Mouse (Mus musculus): ENCODE data around the gene Prkch.
A peak's percentile ranks its signal among the peaks of the same experiment; 100 is the strongest.

Prkch gene

DNA sequence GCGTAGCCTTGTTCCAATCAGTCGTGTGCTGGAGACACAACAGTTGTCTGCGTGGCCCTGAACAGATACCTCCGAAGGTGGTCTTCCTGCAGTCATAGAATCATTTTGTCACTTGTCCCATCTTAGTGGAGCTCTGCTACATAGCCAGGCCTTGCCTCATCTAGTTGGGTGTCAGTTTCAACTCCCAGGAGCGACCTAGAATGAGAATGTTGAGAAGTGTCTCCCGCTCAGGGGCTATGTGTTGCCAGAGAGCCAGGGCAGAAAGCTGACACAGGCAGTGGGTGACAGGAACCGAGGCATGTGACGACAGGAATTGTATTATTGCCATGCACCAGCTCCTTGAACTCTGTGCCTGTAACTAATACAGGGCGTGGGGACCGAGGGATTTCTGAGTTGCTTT is 133.4 kb downstream of the Prkch start:
- DNase-seq = no peak

DNA sequence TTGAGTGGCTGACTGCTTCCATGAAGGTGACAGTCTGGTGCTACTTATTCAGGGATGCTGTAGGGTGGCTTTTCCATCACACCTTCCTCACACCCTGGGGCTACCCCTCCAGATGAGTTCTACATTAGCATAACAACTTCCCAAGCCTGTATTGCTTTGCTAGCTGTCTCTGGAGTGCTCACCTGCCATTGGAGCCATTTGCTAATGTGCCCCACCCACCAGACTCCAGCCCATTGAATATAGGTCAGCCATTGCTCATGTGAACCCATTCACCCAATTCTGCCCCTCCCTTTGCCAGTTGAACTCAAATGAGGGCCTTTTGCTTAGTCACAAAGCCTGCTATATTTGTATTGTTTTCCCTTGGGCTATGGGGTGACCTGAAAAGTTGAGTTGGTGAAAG is 135.2 kb downstream of the Prkch start:
- DNase-seq = no peak

DNA sequence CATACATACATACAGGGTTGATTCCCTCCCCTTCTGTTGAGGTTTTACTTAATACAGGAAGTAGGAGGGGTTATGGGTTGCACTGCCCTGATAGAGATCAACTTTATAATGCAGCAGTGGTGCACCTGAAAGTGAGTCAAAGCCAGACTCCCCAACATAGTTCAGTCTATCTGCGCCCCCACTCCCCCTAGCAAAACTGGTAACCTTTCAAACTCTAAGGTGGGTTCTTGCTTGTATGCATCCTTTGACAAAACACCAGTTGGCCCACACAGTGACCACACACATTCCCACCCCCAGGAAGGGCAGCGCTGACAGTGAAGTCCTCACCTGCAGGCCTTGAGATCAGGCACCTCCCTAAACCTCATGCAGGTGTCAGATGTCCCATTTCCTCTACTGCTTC is 135.9 kb downstream of the Prkch start:
- DNase-seq = no peak

DNA sequence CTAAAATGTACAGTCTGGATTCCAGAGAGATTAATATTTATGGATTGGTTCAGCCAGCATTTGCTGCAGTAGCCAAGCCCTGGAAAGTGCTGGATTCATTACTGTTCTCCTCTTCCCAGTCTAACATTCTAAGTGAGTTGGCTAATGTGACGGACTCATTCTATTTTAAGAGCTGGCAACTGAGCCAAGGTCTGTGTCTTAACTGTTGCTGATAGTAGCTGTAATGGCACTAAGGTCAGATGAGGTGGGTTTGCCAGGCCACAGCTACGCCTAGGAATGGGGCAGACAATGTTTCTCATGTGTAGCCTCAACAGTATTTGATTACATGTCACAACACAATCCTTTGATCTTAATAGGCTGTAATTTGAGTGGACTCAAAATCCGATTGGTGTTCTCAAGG is 137.5 kb downstream of the Prkch start:
- peak; percentile 94 for DNase-seq

DNA sequence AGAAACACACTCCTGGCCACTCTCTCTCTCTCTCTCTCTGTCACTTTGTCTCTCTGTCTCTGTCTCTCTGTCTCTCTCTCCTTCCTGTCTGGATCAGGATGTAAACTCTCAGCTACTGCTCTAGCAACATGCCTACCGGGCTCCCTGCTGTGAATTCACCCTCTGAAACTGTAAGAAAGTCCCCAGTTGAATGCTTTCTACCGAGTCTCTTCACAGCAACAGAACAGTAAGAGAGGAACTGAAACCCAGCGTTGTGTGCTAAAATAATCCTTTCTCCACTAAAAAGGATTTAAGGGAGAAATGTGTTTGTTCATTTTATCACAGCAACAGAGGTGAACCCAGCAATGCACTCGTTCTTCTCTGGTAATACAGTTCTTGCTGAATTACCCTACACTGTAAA is 138.5 kb downstream of the Prkch start:
- DNase-seq = no peak

DNA sequence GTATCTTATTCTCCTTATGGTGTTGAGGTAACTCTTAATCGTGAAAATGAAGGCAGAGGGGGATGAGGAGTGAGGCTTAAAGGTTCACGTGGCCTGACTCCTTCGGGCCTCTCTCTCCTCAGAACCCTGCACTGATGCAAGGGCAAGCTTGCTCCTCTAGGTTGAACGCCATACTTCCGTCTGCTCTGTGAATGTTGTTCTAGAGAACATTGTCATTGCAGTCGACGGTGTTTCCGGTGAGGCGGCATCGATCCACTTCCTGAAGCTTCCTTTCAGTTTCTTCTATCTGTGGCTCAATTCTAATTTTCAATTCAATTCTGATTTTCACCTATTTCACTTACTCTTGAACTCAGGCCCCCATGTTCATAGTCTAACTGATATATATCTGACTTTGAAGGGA is 139.3 kb downstream of the Prkch start:
- DNase-seq = no peak

DNA sequence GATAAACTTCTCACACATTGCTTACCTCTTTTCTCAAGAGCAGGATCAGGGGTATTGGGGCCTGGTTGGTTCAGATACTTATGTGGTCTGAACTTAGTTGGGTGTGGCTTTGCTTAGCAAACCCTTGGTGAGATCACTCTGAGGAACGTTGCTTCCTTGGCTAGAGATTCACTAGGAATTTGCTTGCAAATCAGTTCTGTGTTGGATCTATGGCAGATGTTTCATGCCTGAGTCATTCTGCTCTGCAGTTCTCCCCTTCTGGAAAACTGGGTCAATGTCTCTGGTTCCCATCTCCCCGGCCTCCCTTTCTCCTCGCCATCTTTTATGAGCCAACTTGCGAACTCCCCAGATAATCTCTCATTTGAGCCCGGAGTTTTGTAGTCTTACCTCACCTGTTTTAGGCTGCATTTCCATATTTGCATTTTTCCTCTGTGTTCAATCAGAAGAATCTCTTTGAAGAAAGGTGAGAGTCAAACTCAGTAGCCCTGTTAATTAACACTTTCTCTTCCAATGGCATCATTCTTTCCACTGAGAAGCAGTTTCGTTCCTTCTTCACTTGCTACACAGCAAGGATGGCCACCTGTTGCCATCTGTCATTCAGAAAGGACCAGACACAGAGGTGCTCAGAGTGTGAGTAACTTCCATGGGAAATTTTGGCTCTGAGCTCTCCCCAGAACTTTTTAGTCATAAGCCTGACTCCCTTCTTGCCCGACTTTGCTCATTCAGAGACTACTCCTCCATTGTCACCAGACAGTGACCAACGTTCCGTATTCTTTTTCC is 141.4 kb downstream of the Prkch start:
- no peak for DNase-seq

DNA sequence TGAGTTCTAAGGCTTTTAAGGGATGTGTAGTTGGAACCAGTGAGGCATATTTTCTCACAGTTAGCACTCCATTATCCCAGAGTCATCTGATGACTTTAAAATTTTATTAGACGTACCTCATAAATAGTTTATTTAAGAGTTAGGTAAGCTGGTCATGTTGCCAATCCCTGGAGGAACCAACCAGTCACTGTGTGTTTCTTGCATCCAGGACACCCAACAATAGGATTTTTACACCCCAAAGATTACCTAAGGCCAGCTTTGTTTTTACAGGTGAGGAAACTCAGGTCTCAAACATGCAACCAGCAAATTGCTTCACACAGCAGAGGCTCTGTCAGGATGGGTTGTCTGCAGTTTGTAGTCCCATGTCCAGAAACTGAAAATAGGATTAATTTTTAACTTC is 142.4 kb downstream of the Prkch start:
- no peak for DNase-seq

- DNase-seq = no peak
Measured at GRCm38 (mm10) chr12:73730603-73731002, 146.0 kb downstream of the Prkch start.

GRCm38 (mm10) chr12:73731093-73731492 is 146.5 kb downstream of the Prkch start:
- DNase-seq = no peak

GRCm38 (mm10) chr12:73731848-73732540 is 147.4 kb downstream of the Prkch start:
- DNase-seq = no peak

GRCm38 (mm10) chr12:73732862-73733261 is 148.3 kb downstream of the Prkch start:
- no peak for DNase-seq

DNA sequence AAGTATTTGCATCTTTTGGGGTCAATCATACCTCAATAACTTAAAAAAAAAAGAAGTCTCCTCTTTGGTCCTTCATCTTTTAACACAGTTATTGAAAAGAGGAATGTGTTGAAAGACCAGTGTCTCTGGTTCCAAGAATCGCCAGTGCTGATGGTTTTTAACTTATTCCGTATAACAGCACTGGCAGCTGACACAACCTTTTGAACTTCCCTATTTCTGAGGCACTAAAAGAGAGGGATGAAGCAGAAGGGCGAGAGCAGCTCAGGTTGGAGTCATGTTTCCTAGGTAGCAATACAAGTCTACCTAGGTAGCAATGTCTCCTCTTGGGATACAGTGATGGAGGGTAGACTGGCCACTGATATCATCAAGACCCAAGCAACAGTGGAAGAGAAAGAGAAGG is 152.3 kb downstream of the Prkch start:
- DNase-seq = no peak

DNA sequence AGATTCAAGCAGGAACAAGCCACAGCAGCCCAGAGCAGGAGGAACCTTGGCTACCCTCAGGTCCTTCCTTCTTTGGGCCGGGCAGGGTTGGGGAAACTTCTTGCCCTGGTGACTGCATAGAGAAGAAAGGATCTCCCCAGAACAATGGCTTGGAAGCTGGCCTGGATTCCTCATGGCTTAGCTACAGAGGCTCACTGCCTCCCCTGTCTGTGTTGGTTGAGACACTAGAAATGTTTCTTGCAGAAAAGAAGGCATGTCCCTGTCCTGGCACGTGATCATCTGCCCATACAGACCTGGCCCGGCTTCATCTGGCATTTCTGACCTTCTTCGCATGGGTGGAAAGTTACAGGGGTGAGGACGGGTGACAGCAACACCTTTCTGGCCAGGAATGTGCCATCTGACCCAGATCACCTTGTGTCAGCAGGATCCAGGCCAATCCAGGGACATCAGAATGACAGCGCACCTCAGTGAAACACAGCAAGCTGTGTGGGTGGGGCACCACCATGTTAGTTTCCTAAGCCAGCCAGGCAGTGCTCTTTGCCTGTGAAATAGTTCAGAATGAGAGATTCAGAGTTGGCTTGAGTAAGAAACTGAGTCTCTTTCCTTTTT is 155.1 kb downstream of the Prkch start:
- peak; percentile 94 for DNase-seq

- no peak for DNase-seq
Measured at GRCm38 (mm10) chr12:73742577-73742976, 158.0 kb downstream of the Prkch start.

GRCm38 (mm10) chr12:73743087-73743486 is 158.5 kb downstream of the Prkch start:
- DNase-seq = no peak

- DNase-seq = no peak
Measured at GRCm38 (mm10) chr12:73746072-73746471, 161.5 kb downstream of the Prkch start.

DNA sequence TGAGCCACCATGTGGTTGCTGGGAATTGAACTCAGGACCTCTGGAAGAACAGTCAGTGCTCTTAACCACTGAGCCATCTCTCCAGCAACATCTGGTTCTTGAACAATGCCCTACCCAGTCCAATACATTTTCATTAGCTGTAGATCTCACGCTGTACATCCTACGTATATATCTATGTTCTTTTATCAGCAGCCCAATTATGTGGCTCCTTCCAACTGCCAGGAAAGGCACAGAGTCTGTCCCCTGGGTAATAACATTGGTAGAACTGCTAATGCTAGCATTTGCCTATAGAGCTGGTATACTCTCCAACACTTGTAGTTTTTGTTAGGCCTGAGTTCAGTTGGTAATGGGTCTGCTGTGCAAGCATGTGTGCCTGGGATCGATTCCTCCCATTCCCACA is 163.8 kb downstream of the Prkch start:
- no peak for DNase-seq

GRCm38 (mm10) chr12:73754476-73755150 is 170.0 kb downstream of the Prkch start:
- peak; percentile 86 for DNase-seq

- no peak for DNase-seq
Measured at GRCm38 (mm10) chr12:73755646-73756045, 171.1 kb downstream of the Prkch start.

- no peak for DNase-seq
Measured at GRCm38 (mm10) chr12:73756527-73756926, 171.9 kb downstream of the Prkch start.

GRCm38 (mm10) chr12:73762001-73762400 is 177.4 kb downstream of the Prkch start:
- DNase-seq = no peak

DNA sequence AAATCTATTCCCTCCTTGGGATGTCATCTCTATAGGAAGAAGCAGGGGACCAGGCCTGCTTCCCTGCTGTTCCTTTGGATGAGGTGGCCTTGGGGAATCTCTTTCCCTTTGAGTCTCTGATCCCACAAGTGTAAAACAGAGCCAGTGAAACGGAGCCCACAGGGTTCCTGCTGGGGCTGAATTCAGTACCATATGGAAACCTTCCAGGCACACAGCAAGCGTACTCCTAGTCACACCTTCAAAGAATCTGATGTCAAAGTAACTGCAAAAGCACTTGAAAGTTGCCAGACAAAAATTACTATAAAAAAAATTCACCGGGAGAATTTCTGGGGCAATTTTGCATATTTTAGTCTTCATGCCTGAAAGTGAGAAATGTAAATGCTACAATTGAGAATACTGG is 178.2 kb downstream of the Prkch start:
- DNase-seq = no peak
